Mouse (Mus musculus): ENCODE results near the gene Filip1.

- TF ChIP-seq CTCF (IDR thresholded peaks at IDR 0.05; ENCODE audit: borderline replicate concordance, extremely low read depth, insufficient read depth, insufficient read length), result no peak
- no peak for TF ChIP-seq POLR2A (IDR thresholded peaks at IDR 0.05; ENCODE audit: borderline replicate concordance, extremely low read depth, insufficient read depth, insufficient read length, poor library complexity, severe bottlenecking)
These were observed 189.2 kb downstream of the Filip1 start for GRCm38 (mm10) chr9:79823438-79823837.

All from brain, embryonic 14.5 days (tissue).